Mouse (Mus musculus): Measurements from ENCODE around the gene Stx12.
"Not testable (repeated sequence)": the region's sequence is repeated elsewhere in the genome, so short reads cannot be mapped to it uniquely, and the experiment has no call there.

DNA sequence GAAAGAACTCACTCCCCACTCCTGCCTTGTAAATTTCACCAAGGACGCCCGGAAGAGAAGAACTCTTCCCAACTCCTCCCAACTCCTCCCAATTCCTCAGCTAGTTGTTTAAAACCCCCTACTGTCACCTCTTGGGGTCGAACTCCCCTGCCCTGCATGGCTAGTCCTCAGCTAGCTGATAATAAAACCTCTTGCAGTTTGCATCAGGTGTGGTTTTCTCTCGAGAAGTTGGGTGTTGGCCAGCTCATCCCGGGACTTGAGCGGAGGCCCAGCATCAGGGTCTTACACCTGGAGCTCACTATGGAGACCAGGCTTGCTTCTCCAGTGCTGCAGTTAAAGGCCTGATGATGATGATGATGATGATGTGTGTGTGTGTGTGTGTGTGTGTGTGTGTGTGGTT, 34.2 kb upstream of the Stx12 start:
- not testable (repeated sequence) for TF ChIP-seq EP300 (IDR thresholded peaks at IDR 0.05; ENCODE audit: insufficient read depth, low read depth, low read length); POLR2A (IDR thresholded peaks at IDR 0.05; ENCODE audit: insufficient read depth, low read depth, low read length); CTCF (IDR thresholded peaks at IDR 0.05)

Data from heart, adult 2 months (tissue).